Mouse (Mus musculus): ENCODE results near the gene Cntln. TPM values are rescaled to one million over a fixed set of nuclear protein-coding genes. Genes with fewer than 3 reads are reported as not detected.
A peak's percentile ranks its signal among the peaks of the same experiment; 100 is the strongest.

Cntln gene
- total and polyA plus RNA-seq, 2 experiments from 2014 or later, result 3.2 to 16.1 TPM

GRCm38 (mm10) chr4:85154361-85154760 lies 270.3 kb downstream of the Cntln start:
- no peaks in the 10 kb centered on the region for H3K9me3 ChIP-seq (replicated peaks; ENCODE audit: control insufficient read depth, low read length)
- no peak overlapping the region for H3K4me3 ChIP-seq (ENCODE audit: low read depth, low read length)
- H3K36me3 ChIP-seq (replicated peaks; ENCODE audit: control insufficient read depth, insufficient read depth, low read length), result no peaks in the 10 kb centered on the region
- H3K9ac ChIP-seq (replicated peaks; ENCODE audit: low read depth, low read length), result no peak overlapping the region
- no peak overlapping the region for H3K4me2 ChIP-seq (ENCODE audit: low read depth, low read length)
- 70% methylated on average over 1 of the region's 1 CpGs for WGBS
- ATAC-seq (ENCODE audit: insufficient read depth, low read depth), result no peak
- no peak for TF ChIP-seq EP300 (IDR thresholded peaks at IDR 0.05; ENCODE audit: low read depth)
- no peak for TF ChIP-seq CTCF (IDR thresholded peaks at IDR 0.05; ENCODE audit: low read depth)
- H3K27ac ChIP-seq (ENCODE audit: low read depth), result no peak overlapping the region
- H3K4me1 ChIP-seq (ENCODE audit: control insufficient read depth, insufficient read depth), result no peaks in the 10 kb centered on the region
- DNase-seq (ENCODE audit: low spot score), result no peak
- H3K27me3 ChIP-seq (ENCODE audit: control insufficient read depth, insufficient read depth, low read length), result no peaks in the 10 kb centered on the region

- no peak overlapping the region for H3K4me2 ChIP-seq (ENCODE audit: low read depth, low read length)
- H3K9ac ChIP-seq (replicated peaks; ENCODE audit: low read depth, low read length), result no peak overlapping the region
- no peaks in the 10 kb centered on the region for H3K4me1 ChIP-seq (ENCODE audit: control insufficient read depth, insufficient read depth)
- TF ChIP-seq EP300 (IDR thresholded peaks at IDR 0.05; ENCODE audit: low read depth) (no peak), CTCF (IDR thresholded peaks at IDR 0.05; ENCODE audit: low read depth) (peak; percentile 25; the same call in 1 of the 2 replicates)
- DNase-seq (ENCODE audit: low spot score) (no peak), ATAC-seq (ENCODE audit: insufficient read depth, low read depth) (no peak)
- H3K36me3 ChIP-seq (replicated peaks; ENCODE audit: control insufficient read depth, insufficient read depth, low read length), result no peaks in the 10 kb centered on the region
- 61% methylated on average over 4 of the region's 4 CpGs for WGBS
- H3K27ac ChIP-seq (ENCODE audit: low read depth), result no peak overlapping the region
- no peaks in the 10 kb centered on the region for H3K27me3 ChIP-seq (ENCODE audit: control insufficient read depth, insufficient read depth, low read length)
- no peak overlapping the region for H3K4me3 ChIP-seq (ENCODE audit: low read depth, low read length)
- H3K9me3 ChIP-seq (replicated peaks; ENCODE audit: control insufficient read depth, low read length), result no peaks in the 10 kb centered on the region
Observed at GRCm38 (mm10) chr4:85161156-85161555, 277.0 kb downstream of the Cntln start.

GRCm38 (mm10) chr4:85162468-85163312 lies 278.6 kb downstream of the Cntln start:
- H3K4me3 ChIP-seq (ENCODE audit: low read depth, low read length), result no peak overlapping the region
- H3K27me3 ChIP-seq (ENCODE audit: control insufficient read depth, insufficient read depth, low read length), result no peaks in the 10 kb centered on the region
- H3K36me3 ChIP-seq (replicated peaks; ENCODE audit: control insufficient read depth, insufficient read depth, low read length), result no peaks in the 10 kb centered on the region
- H3K4me2 ChIP-seq (ENCODE audit: low read depth, low read length), result peak overlapping the region; percentile 45
- ATAC-seq (ENCODE audit: insufficient read depth, low read depth) (no peak), DNase-seq (ENCODE audit: low spot score) (peak; percentile 52)
- TF ChIP-seq EP300 (IDR thresholded peaks at IDR 0.05; ENCODE audit: low read depth) (no peak), CTCF (IDR thresholded peaks at IDR 0.05; ENCODE audit: low read depth) (peak; percentile 82)
- no peak overlapping the region for H3K9ac ChIP-seq (replicated peaks; ENCODE audit: low read depth, low read length)
- no peaks in the 10 kb centered on the region for H3K4me1 ChIP-seq (ENCODE audit: control insufficient read depth, insufficient read depth)
- WGBS, result 22% methylated on average over 27 of the region's 27 CpGs
- no peaks in the 10 kb centered on the region for H3K9me3 ChIP-seq (replicated peaks; ENCODE audit: control insufficient read depth, low read length)
- H3K27ac ChIP-seq (ENCODE audit: low read depth), result no peak overlapping the region

- H3K9ac ChIP-seq (replicated peaks; ENCODE audit: low read depth, low read length), result no peak overlapping the region
- ATAC-seq (ENCODE audit: insufficient read depth, low read depth), result no peak
- H3K4me3 ChIP-seq (ENCODE audit: low read depth, low read length), result no peak overlapping the region
- H3K27me3 ChIP-seq (ENCODE audit: control insufficient read depth, insufficient read depth, low read length), result no peaks in the 10 kb centered on the region
- H3K36me3 ChIP-seq (replicated peaks; ENCODE audit: control insufficient read depth, insufficient read depth, low read length), result no peaks in the 10 kb centered on the region
- no peak overlapping the region for H3K4me2 ChIP-seq (ENCODE audit: low read depth, low read length)
- no peaks in the 10 kb centered on the region for H3K4me1 ChIP-seq (ENCODE audit: control insufficient read depth, insufficient read depth)
- no peaks in the 10 kb centered on the region for H3K9me3 ChIP-seq (replicated peaks; ENCODE audit: control insufficient read depth, low read length)
- H3K27ac ChIP-seq (ENCODE audit: low read depth), result no peak overlapping the region
- TF ChIP-seq EP300 (IDR thresholded peaks at IDR 0.05; ENCODE audit: low read depth), result no peak
- TF ChIP-seq CTCF (IDR thresholded peaks at IDR 0.05; ENCODE audit: low read depth), result no peak
- DNase-seq (ENCODE audit: low spot score), result no peak
- WGBS, result 69% methylated on average over 2 of the region's 2 CpGs
Observed at GRCm38 (mm10) chr4:85163313-85163615, 279.2 kb downstream of the Cntln start.

GRCm38 (mm10) chr4:85168001-85168400 lies 283.9 kb downstream of the Cntln start:
- H3K27me3 ChIP-seq (ENCODE audit: control insufficient read depth, insufficient read depth, low read length), result no peaks in the 10 kb centered on the region
- H3K9me3 ChIP-seq (replicated peaks; ENCODE audit: control insufficient read depth, low read length), result no peaks in the 10 kb centered on the region
- H3K4me1 ChIP-seq (ENCODE audit: control insufficient read depth, insufficient read depth), result no peaks in the 10 kb centered on the region
- ATAC-seq (ENCODE audit: insufficient read depth, low read depth) (no peak), DNase-seq (ENCODE audit: low spot score) (no peak)
- H3K4me3 ChIP-seq (ENCODE audit: low read depth, low read length), result no peak overlapping the region
- H3K4me2 ChIP-seq (ENCODE audit: low read depth, low read length), result no peak overlapping the region
- H3K9ac ChIP-seq (replicated peaks; ENCODE audit: low read depth, low read length), result no peak overlapping the region
- H3K36me3 ChIP-seq (replicated peaks; ENCODE audit: control insufficient read depth, insufficient read depth, low read length), result no peaks in the 10 kb centered on the region
- no peak overlapping the region for H3K27ac ChIP-seq (ENCODE audit: low read depth)
- no peak for TF ChIP-seq CTCF (IDR thresholded peaks at IDR 0.05; ENCODE audit: low read depth)
- no peak for TF ChIP-seq EP300 (IDR thresholded peaks at IDR 0.05; ENCODE audit: low read depth)
- WGBS, result 85% methylated on average over 12 of the region's 12 CpGs

GRCm38 (mm10) chr4:85175466-85175865 lies 291.4 kb downstream of the Cntln start:
- no peak overlapping the region for H3K4me2 ChIP-seq (ENCODE audit: low read depth, low read length)
- no peak for TF ChIP-seq CTCF (IDR thresholded peaks at IDR 0.05; ENCODE audit: low read depth)
- no peak overlapping the region for H3K4me3 ChIP-seq (ENCODE audit: low read depth, low read length)
- H3K9me3 ChIP-seq (replicated peaks; ENCODE audit: control insufficient read depth, low read length), result no peaks in the 10 kb centered on the region
- no peaks in the 10 kb centered on the region for H3K36me3 ChIP-seq (replicated peaks; ENCODE audit: control insufficient read depth, insufficient read depth, low read length)
- 75% methylated on average over 4 of the region's 4 CpGs for WGBS
- no peaks in the 10 kb centered on the region for H3K27me3 ChIP-seq (ENCODE audit: control insufficient read depth, insufficient read depth, low read length)
- no peaks in the 10 kb centered on the region for H3K4me1 ChIP-seq (ENCODE audit: control insufficient read depth, insufficient read depth)
- no peak overlapping the region for H3K9ac ChIP-seq (replicated peaks; ENCODE audit: low read depth, low read length)
- no peak overlapping the region for H3K27ac ChIP-seq (ENCODE audit: low read depth)
- ATAC-seq (ENCODE audit: insufficient read depth, low read depth), result no peak
- no peak for DNase-seq (ENCODE audit: low spot score)

Data from heart, postnatal 0 days (tissue).